Mouse (Mus musculus) megakaryocyte progenitor cell, adult 5-6 weeks (primary cell): Measurements from ENCODE around the gene Ccdc116. TPM values are rescaled to one million over a fixed set of nuclear protein-coding genes. Genes with fewer than 3 reads are reported as not detected.
"Not testable (repeated sequence)": the region's sequence is repeated elsewhere in the genome, so short reads cannot be mapped to it uniquely, and the experiment has no call there.

Source experiments
- ATAC-seq: replicated peaks from 2 replicates; pipeline ENCODE4 v1.8.0; 2016; ENCODE audit warnings: mild to moderate bottlenecking, moderate TSS enrichment, inconsistent platforms; ENCODE audit not compliant: poor library complexity
- total RNA-seq, 2 experiments: library from RNA; stranded (forward) in 1 of 2; stranded (reverse) in 1 of 2; fragments of 157-497, 149-512 nt in 1 of 2; fragments of 200-1000 nt in 1 of 2; gene quantifications; 2 replicates each; pipeline versions ENCODE4 v1.2.3 to v1.2.4; 2015 to 2017

Ccdc116 gene
- 2.2 and 4.8 TPM in 2 replicates for total RNA-seq (2015)
- total RNA-seq (2017): 2.0 and 8.1 TPM in 2 replicates

DNA sequence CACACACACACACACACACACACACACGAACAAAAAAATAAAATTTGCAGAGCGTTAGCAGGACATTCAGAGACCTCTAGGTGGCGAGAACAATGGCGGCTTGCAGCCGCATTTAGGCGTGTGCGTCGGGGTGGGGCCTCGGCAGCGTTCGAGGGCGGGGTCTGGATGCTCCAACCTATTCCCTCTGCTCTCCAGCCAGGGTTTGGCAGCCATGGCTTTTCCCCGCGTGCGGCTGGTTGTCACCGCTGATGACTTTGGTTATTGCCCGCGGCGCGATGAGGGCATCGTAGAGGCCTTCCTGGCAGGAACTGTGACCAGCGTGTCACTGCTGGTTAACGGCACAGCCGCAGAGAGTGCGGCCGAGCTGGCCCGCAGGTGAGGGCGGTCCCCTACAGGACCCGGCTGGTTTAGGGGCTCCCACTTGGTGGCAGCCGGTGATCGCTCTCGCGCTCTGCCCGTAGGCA lies at the start of gene Ccdc116:
Gene Ccdc116 (minus strand): TSS at position 458 of the 464 bp plus-strand sequence.
- ATAC-seq: peak; percentile 88

DNA sequence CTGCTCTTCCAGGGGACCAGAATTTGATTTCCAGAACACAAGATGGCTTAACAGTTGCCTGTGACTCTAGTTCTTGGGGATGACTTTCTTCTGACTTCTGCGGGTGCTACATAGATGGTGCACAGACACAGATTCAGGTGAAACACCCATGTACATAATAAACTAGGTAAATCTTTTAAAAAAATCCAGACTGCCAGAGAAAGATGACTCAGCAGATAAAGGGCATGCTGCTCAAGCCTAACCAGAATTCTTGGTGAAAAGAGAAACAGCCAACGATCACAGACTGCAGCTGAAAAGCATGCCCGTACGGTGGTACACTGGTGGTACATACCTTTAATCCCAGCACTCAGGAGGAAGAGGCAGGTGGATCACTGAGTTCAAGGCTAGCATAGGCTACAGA lies 46.8 kb upstream of the Ccdc116 start:
- ATAC-seq: no peak

DNA sequence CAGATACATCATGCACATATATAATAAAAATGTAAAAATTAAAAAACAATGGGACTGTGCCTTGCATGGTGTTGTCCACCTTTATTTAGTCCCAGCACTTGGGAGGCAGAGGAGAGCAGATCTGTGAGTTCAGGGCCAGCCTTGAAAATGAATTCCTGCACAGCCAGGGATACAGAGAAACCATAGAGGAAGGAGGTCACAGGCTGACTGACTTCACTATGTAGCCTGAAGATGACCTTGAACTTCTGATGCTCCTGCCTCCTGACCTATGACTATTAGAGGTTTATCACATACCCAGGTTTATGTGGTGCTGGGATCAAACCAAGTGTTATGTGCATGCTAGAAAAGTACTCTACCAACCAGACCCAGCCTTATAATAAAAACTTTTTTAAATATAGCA lies 38.4 kb upstream of the Ccdc116 start:
- no peak for ATAC-seq

DNA sequence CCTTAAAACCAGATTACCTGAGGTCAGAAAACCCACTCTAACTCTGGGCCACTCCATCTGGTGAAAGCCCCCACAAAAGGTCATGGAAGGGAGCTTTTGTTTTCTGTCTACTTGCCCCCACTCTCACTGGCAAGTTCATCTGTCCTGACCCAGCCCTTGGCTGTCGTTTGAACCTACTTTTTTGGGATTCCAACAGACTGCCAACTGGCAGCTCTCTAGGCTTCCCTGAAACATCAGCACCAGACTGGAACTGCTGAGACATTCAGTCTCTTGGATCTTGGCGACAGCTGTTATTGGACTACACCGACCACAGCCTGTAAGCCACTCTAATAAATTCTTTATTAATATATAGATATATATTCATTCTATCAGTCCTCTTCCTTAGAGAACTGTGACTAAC lies 36.0 kb upstream of the Ccdc116 start:
- no peak for ATAC-seq

DNA sequence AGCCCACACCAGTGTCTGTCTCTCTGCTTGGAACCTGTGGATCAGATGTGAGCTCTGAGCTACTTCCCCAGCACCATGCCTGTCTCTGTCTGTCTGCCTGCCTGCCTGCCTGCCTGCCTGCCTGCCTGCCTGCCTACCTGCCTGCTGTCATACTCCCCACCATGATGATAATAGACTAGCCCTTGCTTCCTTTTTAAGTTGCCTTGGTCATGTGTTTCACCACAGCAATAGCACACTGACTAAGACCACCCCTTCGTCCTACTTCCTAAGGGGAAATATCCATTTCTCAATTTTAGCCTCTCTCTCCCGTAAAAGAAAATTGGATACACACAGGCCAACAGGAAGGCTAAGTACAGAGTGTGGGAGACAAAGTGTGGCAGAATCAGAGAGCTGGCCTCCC lies 35.1 kb upstream of the Ccdc116 start:
- peak; percentile 61 for ATAC-seq

DNA sequence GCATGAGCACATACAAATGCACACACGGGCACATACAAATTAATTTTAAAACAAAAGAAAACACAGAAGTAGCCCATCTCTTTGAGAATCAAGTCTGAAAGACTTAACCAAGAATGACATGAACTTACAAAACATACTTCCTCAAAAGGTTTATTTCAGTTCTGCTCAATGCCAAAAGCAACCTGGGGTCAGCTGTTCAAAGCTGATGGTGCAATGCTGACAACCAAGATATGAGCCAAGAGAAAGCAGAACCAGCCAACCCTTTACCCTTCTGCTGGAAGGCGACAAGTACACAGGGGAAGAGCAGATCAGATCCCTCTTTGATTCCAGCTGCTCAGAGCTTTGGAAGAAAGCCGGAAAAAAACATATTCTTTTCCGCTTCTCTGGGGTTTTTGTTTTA lies 34.4 kb upstream of the Ccdc116 start:
- peak; percentile 90 for ATAC-seq

DNA sequence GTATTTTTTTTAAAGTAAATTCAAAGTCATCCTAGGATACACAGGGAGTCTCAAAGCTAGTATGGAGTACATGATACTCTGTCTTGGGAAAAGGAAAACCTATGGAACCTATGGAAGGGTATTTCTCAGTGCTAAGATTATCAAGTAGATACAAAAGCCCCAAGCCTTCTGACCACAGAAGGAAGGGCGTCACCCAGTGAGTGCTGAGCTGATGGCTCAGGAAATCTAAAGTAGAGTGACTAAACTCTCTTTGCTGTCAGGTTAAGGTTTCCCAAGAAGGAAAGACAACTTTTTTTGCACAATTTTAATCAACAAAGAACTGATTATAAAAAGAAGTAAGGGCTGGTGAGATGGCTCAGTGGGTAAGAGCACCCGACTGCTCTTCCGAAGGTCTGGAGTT lies 32.7 kb upstream of the Ccdc116 start:
- no peak for ATAC-seq

DNA sequence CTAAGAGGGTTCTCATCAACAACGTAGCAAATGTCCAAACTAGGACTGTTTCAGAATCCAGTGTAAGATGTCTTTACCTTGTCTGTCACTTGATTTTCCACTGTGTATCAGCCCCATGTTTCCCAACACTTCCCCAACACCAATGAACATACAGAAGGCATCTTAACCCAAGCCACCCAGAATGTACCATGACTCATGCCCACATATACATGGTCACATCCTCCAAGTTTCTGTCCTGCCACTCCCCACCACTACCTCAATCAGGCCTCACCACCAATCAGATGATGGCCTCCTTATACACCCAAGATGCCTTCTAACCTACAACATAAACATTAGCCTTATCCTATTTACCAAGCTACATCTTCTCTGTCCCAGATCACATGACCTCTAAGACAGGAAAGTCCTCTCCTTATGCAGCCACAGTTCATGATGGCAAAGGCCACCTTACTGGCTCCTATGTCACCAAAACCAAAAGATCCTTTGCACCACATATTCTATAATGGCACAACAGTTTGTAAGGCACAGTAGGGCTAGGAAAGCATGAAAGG lies 30.7 kb upstream of the Ccdc116 start:
- peak; percentile 24 for ATAC-seq

DNA sequence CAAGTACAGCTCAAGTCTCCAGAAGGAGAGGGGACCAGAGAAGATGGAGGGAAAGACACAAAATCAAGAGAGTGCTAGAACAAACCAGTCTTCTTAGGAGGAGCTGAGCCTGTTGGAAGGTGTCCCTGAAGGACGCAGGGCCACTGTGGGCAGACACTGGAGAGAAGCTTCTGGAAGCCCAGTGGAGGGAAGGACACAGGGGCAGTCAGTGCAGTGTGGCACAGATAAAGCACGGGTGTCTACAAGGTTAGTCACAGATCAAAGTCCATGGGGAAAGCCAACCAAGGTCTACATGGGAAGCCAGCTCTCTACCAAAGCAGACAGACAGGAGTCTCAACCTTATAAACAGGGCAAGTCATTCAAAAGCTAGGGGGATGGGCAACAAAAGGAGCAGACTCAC lies 28.7 kb upstream of the Ccdc116 start:
- ATAC-seq: no peak

DNA sequence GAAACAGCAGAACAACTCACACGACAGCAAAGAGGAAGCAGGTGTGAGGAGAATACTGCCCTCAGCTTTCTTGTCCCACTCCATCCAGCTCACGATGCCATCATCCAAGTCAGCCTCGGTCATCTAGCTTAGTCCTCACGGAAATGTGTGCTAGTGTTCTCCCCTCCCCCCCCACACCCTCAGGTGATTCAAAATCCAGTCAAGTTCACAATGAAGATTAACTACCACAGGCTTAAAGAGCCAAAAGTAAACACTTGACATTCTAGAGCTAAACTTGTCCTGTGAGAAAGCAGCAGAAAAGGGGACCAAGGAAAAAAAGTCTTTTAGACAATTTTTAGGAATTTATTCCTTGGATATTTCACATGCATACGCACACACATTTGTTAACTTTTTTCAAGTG lies 21.0 kb upstream of the Ccdc116 start:
- ATAC-seq: no peak

DNA sequence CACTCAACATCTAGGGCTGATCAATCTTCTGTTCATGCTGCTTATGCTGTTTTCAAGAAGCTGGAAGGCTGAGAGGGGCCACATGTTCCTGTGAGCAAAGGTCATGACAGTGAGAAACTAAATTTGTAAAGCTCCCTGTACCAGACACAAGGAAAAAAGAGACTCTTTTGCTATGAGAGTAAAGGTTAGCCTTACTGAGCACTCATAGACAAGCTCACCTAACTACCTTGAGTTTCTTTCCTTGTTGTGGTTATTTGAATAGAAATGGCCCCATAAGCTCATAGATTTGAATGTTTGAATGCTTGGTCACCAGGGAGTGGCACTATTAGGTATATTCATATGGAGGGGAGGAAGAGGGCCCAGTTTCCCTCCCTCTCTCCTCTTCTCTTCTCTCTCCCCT lies 20.1 kb upstream of the Ccdc116 start:
- ATAC-seq: no peak

DNA sequence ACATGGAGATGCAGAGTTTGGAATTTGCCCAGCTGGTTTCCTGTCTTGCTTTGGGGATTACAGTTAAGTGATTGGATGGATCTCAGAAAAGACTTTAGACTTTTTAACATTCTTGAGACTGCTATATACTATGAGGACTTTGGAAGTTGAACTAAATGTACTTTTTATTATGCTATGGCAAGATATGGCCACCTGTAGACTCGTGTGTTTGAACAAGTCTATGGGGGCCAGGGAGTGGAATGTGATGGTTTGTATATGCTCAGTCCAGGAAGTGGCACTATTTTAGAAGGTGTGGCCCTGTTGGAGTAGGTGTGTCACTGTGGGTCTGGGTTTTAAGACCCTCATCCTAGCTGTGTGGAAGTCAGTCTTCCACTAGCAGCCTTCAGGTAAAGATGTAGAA lies 18.4 kb upstream of the Ccdc116 start:
- not testable (repeated sequence) for ATAC-seq

DNA sequence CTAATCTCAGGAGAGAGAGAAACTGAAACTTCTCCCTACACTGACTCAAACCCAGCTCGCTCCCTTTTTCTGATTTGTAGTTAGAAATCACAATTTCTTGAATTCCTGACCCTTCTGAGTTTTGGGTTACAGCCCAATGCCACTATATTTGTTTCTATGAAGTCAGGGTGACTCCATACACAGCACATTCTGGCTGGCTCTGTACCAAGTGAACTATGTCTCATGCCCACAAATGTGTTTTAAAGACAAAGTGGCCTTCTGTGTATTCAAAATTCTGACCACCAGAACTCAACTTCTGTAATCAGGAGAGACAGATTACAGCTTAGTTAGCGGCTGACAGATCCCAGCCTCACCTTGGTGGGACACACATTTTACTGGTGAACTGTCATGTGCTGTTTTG lies 7.3 kb upstream of the Ccdc116 start:
- no peak for ATAC-seq

DNA sequence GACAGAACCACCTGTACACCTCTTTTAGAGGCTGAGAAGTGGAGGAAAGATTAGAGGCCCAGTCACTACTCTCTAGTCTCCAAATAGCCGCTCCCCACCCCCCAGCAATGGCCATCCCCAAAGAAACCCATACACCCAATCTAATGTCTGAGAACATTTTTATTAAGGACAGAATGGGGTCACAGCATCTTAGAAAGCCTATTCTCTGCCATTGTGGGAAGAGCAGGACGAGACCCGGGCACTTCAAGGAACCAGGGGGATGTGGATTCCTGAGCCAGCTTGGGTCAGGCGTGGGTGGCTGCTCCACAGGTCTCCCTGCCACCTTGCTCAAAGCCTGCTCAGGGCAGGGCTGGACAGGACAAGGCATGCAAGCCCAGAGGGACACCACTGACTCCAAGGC lies 4.8 kb upstream of the Ccdc116 start:
- no peak for ATAC-seq

DNA sequence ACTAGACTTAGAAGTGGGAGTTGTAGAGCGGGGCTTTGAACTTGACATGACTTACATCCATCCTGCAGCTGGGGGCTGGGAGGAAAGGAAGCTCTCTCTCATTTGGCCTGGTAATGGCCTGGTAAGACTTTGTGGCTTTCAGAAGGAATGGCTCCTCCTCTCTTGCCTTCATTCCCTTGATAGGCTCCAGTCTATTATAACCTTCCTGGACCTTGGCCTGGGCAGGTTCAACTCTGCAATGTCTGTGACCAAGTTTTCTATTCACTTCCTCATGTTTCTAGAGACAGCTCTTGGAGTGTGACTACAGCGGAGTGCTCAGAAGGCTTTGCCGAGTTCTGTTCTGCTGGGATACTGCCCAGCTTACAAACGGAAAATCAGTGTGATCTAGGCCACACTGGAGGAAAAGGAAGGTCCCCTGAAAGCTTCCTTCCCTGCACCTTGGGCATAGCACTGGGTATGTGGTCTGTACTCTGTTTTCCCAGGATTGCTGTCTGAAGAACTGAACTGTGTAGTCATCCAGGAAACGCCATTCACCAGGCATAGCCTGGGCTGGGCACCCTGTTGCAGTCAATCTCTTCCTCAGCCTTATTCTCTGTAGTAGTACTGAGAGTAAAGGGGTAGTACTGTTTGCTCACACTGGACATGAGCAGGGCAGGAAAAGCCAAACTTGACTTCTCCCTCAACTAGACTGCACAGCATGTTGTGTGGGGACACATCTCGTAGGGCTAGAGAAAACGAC lies 3.7 kb upstream of the Ccdc116 start:
- ATAC-seq: no peak

DNA sequence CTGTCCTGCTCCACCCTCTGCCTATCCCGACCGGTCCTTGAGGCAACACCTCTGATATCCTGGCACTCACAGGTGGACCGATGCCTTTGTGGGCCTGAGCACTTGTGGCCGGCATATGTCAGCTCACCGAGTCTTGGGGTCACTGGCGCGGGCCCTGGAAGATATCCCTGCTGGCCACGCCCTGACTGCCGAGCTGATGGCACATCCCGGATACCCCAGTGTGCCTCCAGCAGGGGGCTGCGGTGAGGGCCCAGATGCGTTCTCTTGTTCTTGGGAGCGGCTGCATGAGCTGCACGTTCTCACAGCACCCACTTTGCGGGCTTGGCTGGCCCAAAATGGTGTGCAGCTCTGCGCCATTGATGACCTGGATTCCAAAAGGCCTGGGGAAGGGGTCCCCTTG lies 1.1 kb upstream of the Ccdc116 start:
- ATAC-seq: peak; percentile 60

DNA sequence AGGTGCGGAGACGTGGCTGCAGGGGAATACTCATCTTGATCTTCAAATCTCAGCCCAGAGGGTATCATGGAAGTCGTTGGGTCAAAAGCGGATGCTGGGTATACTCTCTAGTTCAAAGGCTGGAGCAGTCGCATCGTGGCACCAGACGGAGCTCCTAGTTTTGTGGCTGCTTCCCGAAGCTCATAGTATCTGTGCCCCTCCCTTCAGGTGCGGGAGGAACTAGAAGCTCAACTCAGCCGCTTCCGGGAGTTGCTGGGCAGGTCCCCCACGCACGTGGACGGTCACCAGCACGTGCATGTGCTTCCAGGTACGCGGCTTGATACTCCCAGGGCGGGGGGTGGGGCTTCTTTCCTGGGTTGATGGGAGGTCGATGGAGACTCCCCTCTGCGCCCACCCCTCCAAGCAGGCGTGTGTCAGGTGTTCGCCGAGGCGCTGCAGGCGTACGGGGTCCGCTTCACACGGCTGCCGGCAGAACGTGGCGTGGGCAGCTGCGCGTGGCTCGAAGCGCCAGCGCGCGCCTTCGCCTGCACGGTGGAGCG lies 431 bp upstream of the Ccdc116 start:
- ATAC-seq: peak; percentile 29; the same call in 1 of the 2 replicates

DNA sequence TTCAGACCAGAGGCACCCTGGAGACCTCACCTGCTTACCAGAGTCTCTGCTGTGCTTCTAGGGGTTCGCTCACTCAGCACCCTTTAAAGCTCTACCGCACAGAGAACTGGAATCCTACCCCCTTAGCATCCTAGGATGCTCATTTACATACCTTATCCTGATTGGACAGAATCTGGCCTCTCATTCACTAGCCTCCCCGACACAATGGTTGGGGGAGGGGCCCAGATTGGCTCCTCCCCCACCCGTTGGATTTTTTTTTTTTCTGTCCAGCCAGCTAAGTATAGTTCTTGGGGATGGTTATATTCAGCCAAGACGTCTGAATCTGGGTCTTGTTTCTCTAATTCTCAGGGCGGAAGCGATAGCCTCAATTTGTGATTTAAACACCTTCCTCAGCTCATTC lies 2.7 kb downstream of the Ccdc116 start, which contains the start of gene Ydjc:
Gene Ydjc (plus strand): TSS at position 283 of the 400 bp plus-strand sequence.
- ATAC-seq: peak; percentile 56

DNA sequence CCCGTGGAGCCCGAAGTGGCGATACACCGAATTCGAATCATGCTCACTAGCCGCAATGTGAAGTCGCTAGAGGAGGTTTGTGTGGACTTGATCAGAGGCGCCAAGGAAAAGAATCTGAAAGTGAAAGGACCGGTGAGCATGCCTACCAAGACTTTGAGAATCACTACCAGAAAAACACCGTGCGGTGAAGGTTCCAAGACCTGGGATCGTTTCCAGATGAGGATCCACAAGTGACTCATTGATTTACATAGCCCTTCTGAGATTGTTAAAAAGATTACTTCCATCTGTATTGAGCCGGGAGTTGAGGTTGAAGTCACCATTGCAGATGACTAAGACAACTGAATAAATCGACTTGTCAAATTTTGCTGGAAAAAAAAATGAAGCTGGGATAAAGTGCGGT lies 9.7 kb downstream of the Ccdc116 start:
- no peak for ATAC-seq

DNA sequence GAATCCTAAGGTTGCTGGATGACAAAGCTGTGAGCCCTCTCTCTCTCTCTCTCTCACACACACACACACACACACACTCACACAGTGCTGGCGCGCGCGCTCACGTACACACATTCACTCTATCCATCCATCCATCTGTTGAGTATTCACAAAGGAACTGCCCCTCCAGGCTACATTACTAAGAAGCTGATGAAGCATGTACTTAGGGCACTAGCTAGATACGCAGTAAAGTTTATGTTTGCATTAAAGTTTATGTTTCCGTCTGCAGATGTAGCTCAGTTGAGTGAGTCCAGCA lies 14.2 kb downstream of the Ccdc116 start:
- ATAC-seq: no peak

DNA sequence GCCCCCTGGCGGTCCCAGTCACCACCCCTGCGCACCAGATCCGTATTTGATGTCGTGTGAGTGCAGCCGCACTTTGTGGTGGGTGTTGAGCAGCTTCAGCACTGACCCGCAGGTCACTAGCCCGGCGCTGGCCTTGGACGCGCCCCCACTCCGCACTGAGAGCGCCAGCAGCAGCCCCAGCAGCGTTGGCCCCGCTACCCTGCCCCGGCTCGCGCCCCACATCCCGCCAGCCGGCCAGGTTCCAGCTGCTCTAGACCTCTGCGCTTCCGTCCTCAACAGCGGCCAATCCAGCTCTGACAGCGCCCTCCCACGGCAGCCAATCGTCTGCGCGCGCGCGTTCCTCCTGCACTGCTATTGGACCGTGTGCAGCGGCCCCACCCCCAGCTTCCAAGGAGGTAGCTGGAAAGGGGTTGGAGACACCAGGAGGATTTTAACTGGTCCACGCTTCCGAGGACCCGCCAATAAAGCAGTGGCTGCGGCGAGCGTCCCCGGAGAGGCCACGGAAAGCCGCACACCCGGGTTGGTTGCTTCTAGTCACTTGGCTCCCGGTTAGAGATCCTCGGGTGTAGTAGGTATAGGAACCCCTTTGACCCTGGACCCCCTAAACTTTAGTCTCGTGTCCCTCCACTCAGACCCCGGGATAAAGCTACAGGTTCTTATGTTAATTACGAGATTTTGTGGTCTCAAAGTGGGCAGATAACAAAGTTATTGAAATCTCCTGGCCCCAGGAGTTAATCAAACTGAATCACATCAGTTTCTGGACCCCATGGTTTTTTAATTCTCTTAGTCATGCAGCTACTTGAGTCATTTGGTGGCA lies 14.7 kb downstream of the Ccdc116 start, which contains the start of gene Sdf2l1:
Gene Sdf2l1 (minus strand): TSS at position 295 of the 817 bp plus-strand sequence.
- ATAC-seq: peak; percentile 95
